Mouse (Mus musculus): ENCODE measurements around the gene Tfip11. TPM values are rescaled to one million over a fixed set of nuclear protein-coding genes. Genes with fewer than 3 reads are reported as not detected.

The Tfip11 gene
- polyA plus RNA-seq, 1 experiment from 2014 or later: 12.0 TPM

GRCm38 (mm10) chr5:112367338-112367737 is 41.2 kb downstream of the Tfip11 start:
- WGBS (ENCODE audit: insufficient replicate concordance): 87% methylated on average over 4 of the region's 4 CpGs
- H3K36me3 ChIP-seq (replicated peaks): peaks cover 28% of the 10 kb centered on the region
- no peak for ATAC-seq (ENCODE audit: insufficient read depth)

GRCm38 (mm10) chr5:112367929-112368328 is 41.8 kb downstream of the Tfip11 start:
- Histone ChIP-seq H3K4me1 (replicated peaks) (peaks cover 3% of the 10 kb centered on the region; the same call in 1 of the 2 replicates), H3K9ac (no peak overlapping the region), H3K9me3 (replicated peaks) (no peaks in the 10 kb centered on the region), H3K27ac (replicated peaks) (no peak overlapping the region), H3K4me3 (replicated peaks) (no peak overlapping the region), H3K4me2 (no peak overlapping the region), H3K36me3 (replicated peaks) (peaks cover 28% of the 10 kb centered on the region), H3K27me3 (no peaks in the 10 kb centered on the region)
- ATAC-seq (ENCODE audit: insufficient read depth): no peak
- WGBS (ENCODE audit: insufficient replicate concordance): 79% methylated on average over 12 of the region's 12 CpGs

More at GRCm38 (mm10) chr5:112367338-112367737, 41.2 kb downstream of the Tfip11 start:
- peaks cover 3% of the 10 kb centered on the region; the same call in 1 of the 2 replicates for H3K4me1 ChIP-seq (replicated peaks)
- H3K9ac ChIP-seq: no peak overlapping the region
- H3K4me3 ChIP-seq (replicated peaks): no peak overlapping the region
- H3K27ac ChIP-seq (replicated peaks): no peak overlapping the region
- no peaks in the 10 kb centered on the region for H3K9me3 ChIP-seq (replicated peaks)
- H3K4me2 ChIP-seq: no peak overlapping the region
- H3K27me3 ChIP-seq: no peaks in the 10 kb centered on the region

- 79% methylated on average over 10 of the region's 10 CpGs for WGBS (ENCODE audit: insufficient replicate concordance)
- Histone ChIP-seq H3K4me1 (replicated peaks) (peaks cover under 1% of the 10 kb centered on the region; the same call in 1 of the 2 replicates), H3K27ac (replicated peaks) (no peak overlapping the region), H3K4me2 (no peak overlapping the region), H3K36me3 (replicated peaks) (peaks cover 26% of the 10 kb centered on the region), H3K4me3 (replicated peaks) (no peak overlapping the region), H3K9ac (no peak overlapping the region), H3K9me3 (replicated peaks) (no peaks in the 10 kb centered on the region), H3K27me3 (no peaks in the 10 kb centered on the region)
- ATAC-seq (ENCODE audit: insufficient read depth): no peak
These were observed 42.5 kb downstream of the Tfip11 start for GRCm38 (mm10) chr5:112368666-112369065.

- H3K9me3 ChIP-seq (replicated peaks): no peaks in the 10 kb centered on the region
- WGBS (ENCODE audit: insufficient replicate concordance): 73% methylated on average over 13 of the region's 13 CpGs
These were observed 43.2 kb downstream of the Tfip11 start for GRCm38 (mm10) chr5:112369326-112369725.

GRCm38 (mm10) chr5:112370236-112370813 is 44.2 kb downstream of the Tfip11 start:
- 78% methylated on average over 12 of the region's 12 CpGs for WGBS (ENCODE audit: insufficient replicate concordance)
- H3K36me3 ChIP-seq (replicated peaks): peaks cover 30% of the 10 kb centered on the region
- no peak for ATAC-seq (ENCODE audit: insufficient read depth)

More at GRCm38 (mm10) chr5:112369326-112369725, 43.2 kb downstream of the Tfip11 start:
- Histone ChIP-seq H3K4me1 (replicated peaks) (no peaks in the 10 kb centered on the region), H3K4me2 (no peak overlapping the region), H3K36me3 (replicated peaks) (peaks cover 29% of the 10 kb centered on the region), H3K9ac (no peak overlapping the region), H3K27ac (replicated peaks) (no peak overlapping the region), H3K27me3 (no peaks in the 10 kb centered on the region), H3K4me3 (replicated peaks) (no peak overlapping the region)
- no peak for ATAC-seq (ENCODE audit: insufficient read depth)

GRCm38 (mm10) chr5:112371933-112372332 is 45.8 kb downstream of the Tfip11 start:
- H3K9ac ChIP-seq: no peak overlapping the region
- no peaks in the 10 kb centered on the region for H3K4me1 ChIP-seq (replicated peaks)
- no peak overlapping the region for H3K4me3 ChIP-seq (replicated peaks)
- no peaks in the 10 kb centered on the region for H3K9me3 ChIP-seq (replicated peaks)
- H3K27ac ChIP-seq (replicated peaks): no peak overlapping the region
- H3K27me3 ChIP-seq: no peaks in the 10 kb centered on the region
- no peak overlapping the region for H3K4me2 ChIP-seq
- ATAC-seq (ENCODE audit: insufficient read depth): no peak
- WGBS (ENCODE audit: insufficient replicate concordance): 71% methylated on average over 7 of the region's 7 CpGs
- peaks cover 32% of the 10 kb centered on the region for H3K36me3 ChIP-seq (replicated peaks)

More at GRCm38 (mm10) chr5:112370236-112370813, 44.2 kb downstream of the Tfip11 start:
- Histone ChIP-seq H3K27ac (replicated peaks) (no peak overlapping the region), H3K9ac (no peak overlapping the region), H3K4me2 (no peak overlapping the region), H3K4me3 (replicated peaks) (no peak overlapping the region), H3K4me1 (replicated peaks) (no peaks in the 10 kb centered on the region), H3K27me3 (no peaks in the 10 kb centered on the region), H3K9me3 (replicated peaks) (no peaks in the 10 kb centered on the region)

- Histone ChIP-seq H3K36me3 (replicated peaks) (peaks cover 24% of the 10 kb centered on the region), H3K9me3 (replicated peaks) (no peaks in the 10 kb centered on the region), H3K9ac (no peak overlapping the region), H3K4me2 (no peak overlapping the region), H3K4me3 (replicated peaks) (no peak overlapping the region), H3K27me3 (no peaks in the 10 kb centered on the region), H3K4me1 (replicated peaks) (no peaks in the 10 kb centered on the region), H3K27ac (replicated peaks) (no peak overlapping the region)
- ATAC-seq (ENCODE audit: insufficient read depth): 0 out of 2 replicates have a peak, but pooled peaks have one; percentile 18
- WGBS (ENCODE audit: insufficient replicate concordance): 54% methylated on average over 4 of the region's 4 CpGs
These were observed 50.0 kb downstream of the Tfip11 start for GRCm38 (mm10) chr5:112376111-112376510.

- 65% methylated on average over 1 of the region's 1 CpGs for WGBS (ENCODE audit: insufficient replicate concordance)
- ATAC-seq (ENCODE audit: insufficient read depth): no peak
- Histone ChIP-seq H3K4me3 (replicated peaks) (no peak overlapping the region), H3K27me3 (no peaks in the 10 kb centered on the region), H3K4me1 (replicated peaks) (no peaks in the 10 kb centered on the region), H3K9me3 (replicated peaks) (no peaks in the 10 kb centered on the region), H3K4me2 (no peak overlapping the region), H3K9ac (no peak overlapping the region), H3K27ac (replicated peaks) (no peak overlapping the region), H3K36me3 (replicated peaks) (peaks cover 24% of the 10 kb centered on the region)
These were observed 51.2 kb downstream of the Tfip11 start for GRCm38 (mm10) chr5:112377380-112377779.

GRCm38 (mm10) chr5:112378716-112379115 is 52.6 kb downstream of the Tfip11 start:
- Histone ChIP-seq H3K4me1 (replicated peaks) (no peaks in the 10 kb centered on the region), H3K27me3 (no peaks in the 10 kb centered on the region), H3K27ac (replicated peaks) (no peak overlapping the region), H3K4me2 (no peak overlapping the region), H3K9ac (no peak overlapping the region), H3K4me3 (replicated peaks) (no peak overlapping the region), H3K36me3 (replicated peaks) (peaks cover 24% of the 10 kb centered on the region), H3K9me3 (replicated peaks) (no peaks in the 10 kb centered on the region)
- ATAC-seq (ENCODE audit: insufficient read depth): no peak
- 66% methylated on average over 6 of the region's 6 CpGs for WGBS (ENCODE audit: insufficient replicate concordance)

GRCm38 (mm10) chr5:112381154-112381553 is 55.0 kb downstream of the Tfip11 start:
- Histone ChIP-seq H3K27me3 (no peaks in the 10 kb centered on the region), H3K36me3 (replicated peaks) (0 out of 2 replicates have a peak, but pooled peaks cover 9% of the 10 kb centered on the region), H3K4me1 (replicated peaks) (peaks cover 13% of the 10 kb centered on the region), H3K4me2 (no peak overlapping the region), H3K27ac (replicated peaks) (no peak overlapping the region), H3K9me3 (replicated peaks) (no peaks in the 10 kb centered on the region), H3K9ac (no peak overlapping the region), H3K4me3 (replicated peaks) (no peak overlapping the region)
- 71% methylated on average over 11 of the region's 11 CpGs for WGBS (ENCODE audit: insufficient replicate concordance)
- no peak for ATAC-seq (ENCODE audit: insufficient read depth)

GRCm38 (mm10) chr5:112382042-112382441 is 55.9 kb downstream of the Tfip11 start:
- Histone ChIP-seq H3K9me3 (replicated peaks) (no peaks in the 10 kb centered on the region), H3K36me3 (replicated peaks) (0 out of 2 replicates have a peak, but pooled peaks cover 9% of the 10 kb centered on the region), H3K9ac (no peak overlapping the region), H3K4me2 (no peak overlapping the region), H3K4me3 (replicated peaks) (no peak overlapping the region), H3K27me3 (no peaks in the 10 kb centered on the region), H3K27ac (replicated peaks) (no peak overlapping the region), H3K4me1 (replicated peaks) (peaks cover 17% of the 10 kb centered on the region)
- ATAC-seq (ENCODE audit: insufficient read depth): no peak
- WGBS (ENCODE audit: insufficient replicate concordance): 71% methylated on average over 9 of the region's 9 CpGs

Measured in liver, embryonic 15.5 days (tissue).